Mouse (Mus musculus): ENCODE measurements around the gene Mef2a.

Mef2a gene

GRCm38 (mm10) chr7:67372729-67373583 lies at the start of gene Mef2a:
Gene Mef2a, minus strand, starts transcription at chr7:67372858.
- peak; percentile 97 for DNase-seq (ENCODE audit: low read depth)

GRCm38 (mm10) chr7:67421476-67422186 lies 49.0 kb upstream of the Mef2a start:
- peak; percentile 62 for DNase-seq (ENCODE audit: low read depth)

GRCm38 (mm10) chr7:67421088-67421475 lies 48.4 kb upstream of the Mef2a start:
- DNase-seq (ENCODE audit: low read depth), result peak; percentile 35

- peak; percentile 41 for DNase-seq (ENCODE audit: low read depth)
Measured at GRCm38 (mm10) chr7:67419591-67420314, 47.1 kb upstream of the Mef2a start.

GRCm38 (mm10) chr7:67418122-67418521 lies 45.5 kb upstream of the Mef2a start:
- no peak for DNase-seq (ENCODE audit: low read depth)

GRCm38 (mm10) chr7:67414766-67415165 lies 42.1 kb upstream of the Mef2a start:
- no peak for DNase-seq (ENCODE audit: low read depth)

GRCm38 (mm10) chr7:67412686-67413085 lies 40.0 kb upstream of the Mef2a start:
- DNase-seq (ENCODE audit: low read depth), result no peak

- no peak for DNase-seq (ENCODE audit: low read depth)
Measured at GRCm38 (mm10) chr7:67407019-67407418, 34.4 kb upstream of the Mef2a start.

- no peak for DNase-seq (ENCODE audit: low read depth)
Measured at GRCm38 (mm10) chr7:67404176-67404575, 31.5 kb upstream of the Mef2a start.

- DNase-seq (ENCODE audit: low read depth), result no peak
Measured at GRCm38 (mm10) chr7:67402353-67402752, 29.7 kb upstream of the Mef2a start.

- DNase-seq (ENCODE audit: low read depth), result no peak
Measured at GRCm38 (mm10) chr7:67401379-67401778, 28.7 kb upstream of the Mef2a start.

GRCm38 (mm10) chr7:67390760-67391159 lies 18.1 kb upstream of the Mef2a start:
- DNase-seq (ENCODE audit: low read depth), result no peak

- no peak for DNase-seq (ENCODE audit: low read depth)
Measured at GRCm38 (mm10) chr7:67390095-67390494, 17.4 kb upstream of the Mef2a start.

GRCm38 (mm10) chr7:67384942-67385872 lies 12.5 kb upstream of the Mef2a start:
- no peak for DNase-seq (ENCODE audit: low read depth)

- DNase-seq (ENCODE audit: low read depth), result no peak
Measured at GRCm38 (mm10) chr7:67380174-67381129, 7.8 kb upstream of the Mef2a start.

- no peak for DNase-seq (ENCODE audit: low read depth)
Measured at GRCm38 (mm10) chr7:67376796-67377195, 4.1 kb upstream of the Mef2a start.

GRCm38 (mm10) chr7:67373975-67374374 lies 1.3 kb upstream of the Mef2a start:
- no peak for DNase-seq (ENCODE audit: low read depth)

GRCm38 (mm10) chr7:67373584-67373960 lies 914 bp upstream of the Mef2a start:
- no peak for DNase-seq (ENCODE audit: low read depth)

GRCm38 (mm10) chr7:67371891-67372672 lies 576 bp downstream of the Mef2a start:
- DNase-seq (ENCODE audit: low read depth), result peak; percentile 53
